Mouse (Mus musculus): ENCODE data around the gene Rab11a. TPM values are rescaled to one million over a fixed set of nuclear protein-coding genes. Genes with fewer than 3 reads are reported as not detected.
A peak's percentile ranks its signal among the peaks of the same experiment; 100 is the strongest.

Gene Rab11a
- polyA plus RNA-seq, 1 experiment = 188 TPM

GRCm38 (mm10) chr9:64702391-64702790 lies 35.2 kb downstream of the Rab11a start:
- Histone ChIP-seq H3K4me1 (ENCODE audit: control insufficient read depth, insufficient read depth, low read length) (peaks cover 48% of the 10 kb centered on the region), H3K36me3 (ENCODE audit: control insufficient read depth, insufficient read depth, low read length) (no peaks in the 10 kb centered on the region; the same call in 1 of the 2 replicates), H3K27ac (ENCODE audit: insufficient read depth, low read depth, low read length) (0 out of 2 replicates have a peak overlapping the region, but pooled peaks have one; percentile 17), H3K4me3 (ENCODE audit: insufficient read depth, low read depth, low read length) (no peak overlapping the region), H3K27me3 (replicated peaks; ENCODE audit: control insufficient read depth, insufficient read depth, low read length) (no peaks in the 10 kb centered on the region)
- DNase-seq = no peak
- TF ChIP-seq POLR2A (IDR thresholded peaks at IDR 0.05; ENCODE audit: low read depth, low read length) (no peak), CTCF (conservative IDR thresholded peaks at IDR 0.05; ENCODE audit: insufficient read depth, insufficient read length, low read depth, low read length) (no peak)

GRCm38 (mm10) chr9:64701651-64702050 lies 35.9 kb downstream of the Rab11a start:
- no peak for DNase-seq

DNA sequence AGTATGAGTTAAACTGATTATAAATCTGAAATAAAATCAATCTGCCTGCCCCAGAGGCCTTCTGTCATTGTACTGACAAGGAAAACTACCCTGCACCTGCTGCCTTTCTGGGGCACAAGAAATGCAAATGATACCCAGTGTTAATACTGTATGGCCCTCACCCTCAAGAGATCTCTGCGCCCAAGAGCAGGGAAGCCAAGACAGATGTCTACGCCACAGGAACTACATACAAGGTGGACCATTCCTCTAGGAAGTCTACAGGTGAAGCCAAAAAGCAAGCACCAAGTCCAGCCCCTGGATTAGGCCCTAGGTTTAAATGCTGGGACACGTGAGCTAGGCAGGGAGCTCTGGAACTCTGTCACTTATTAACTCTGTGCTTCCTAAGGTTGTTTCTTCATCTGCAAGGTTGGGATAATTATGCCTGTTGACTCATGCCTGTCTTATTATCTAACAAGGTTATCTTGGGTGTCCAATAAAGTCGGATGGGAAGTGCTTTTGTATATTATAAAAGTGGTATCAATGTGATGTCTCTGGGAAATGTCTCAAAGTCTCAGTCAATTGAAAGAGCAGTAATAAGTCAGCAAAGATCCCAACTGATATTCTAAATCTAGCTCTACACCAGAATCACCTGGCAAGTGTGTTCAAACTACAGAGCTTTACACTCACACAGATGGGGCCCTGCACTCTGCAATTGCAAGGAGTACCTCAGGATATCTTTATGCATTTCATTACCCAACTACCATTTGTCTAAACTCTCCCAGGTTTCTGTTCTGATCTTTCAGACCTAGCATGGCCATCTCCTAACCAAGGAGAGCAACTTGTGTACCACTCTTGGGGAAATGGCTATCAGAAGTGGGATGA lies 36.9 kb downstream of the Rab11a start:
- DNase-seq = peak; percentile 90
- peak overlapping the region; percentile 73 for H3K27ac ChIP-seq (ENCODE audit: insufficient read depth, low read depth, low read length)
- no peaks in the 10 kb centered on the region for H3K27me3 ChIP-seq (replicated peaks; ENCODE audit: control insufficient read depth, insufficient read depth, low read length)
- peaks cover 48% of the 10 kb centered on the region for H3K4me1 ChIP-seq (ENCODE audit: control insufficient read depth, insufficient read depth, low read length)
- TF ChIP-seq POLR2A (IDR thresholded peaks at IDR 0.05; ENCODE audit: low read depth, low read length) = no peak
- TF ChIP-seq CTCF (conservative IDR thresholded peaks at IDR 0.05; ENCODE audit: insufficient read depth, insufficient read length, low read depth, low read length) = no peak
- H3K36me3 ChIP-seq (ENCODE audit: control insufficient read depth, insufficient read depth, low read length) = no peaks in the 10 kb centered on the region
- WGBS = 32% methylated on average over 4 of the region's 4 CpGs
- no peak overlapping the region for H3K4me3 ChIP-seq (ENCODE audit: insufficient read depth, low read depth, low read length)

More at GRCm38 (mm10) chr9:64701651-64702050, 35.9 kb downstream of the Rab11a start:
- 63% methylated on average over 1 of the region's 1 CpGs for WGBS
- peak overlapping the region; percentile 69 for H3K27ac ChIP-seq (ENCODE audit: insufficient read depth, low read depth, low read length)
- no peak overlapping the region for H3K4me3 ChIP-seq (ENCODE audit: insufficient read depth, low read depth, low read length)
- TF ChIP-seq POLR2A (IDR thresholded peaks at IDR 0.05; ENCODE audit: low read depth, low read length) (no peak), CTCF (conservative IDR thresholded peaks at IDR 0.05; ENCODE audit: insufficient read depth, insufficient read length, low read depth, low read length) (no peak)
- H3K36me3 ChIP-seq (ENCODE audit: control insufficient read depth, insufficient read depth, low read length) = no peaks in the 10 kb centered on the region
- H3K27me3 ChIP-seq (replicated peaks; ENCODE audit: control insufficient read depth, insufficient read depth, low read length) = no peaks in the 10 kb centered on the region
- peaks cover 48% of the 10 kb centered on the region for H3K4me1 ChIP-seq (ENCODE audit: control insufficient read depth, insufficient read depth, low read length)

- WGBS = 97% methylated on average over 1 of the region's 1 CpGs
- no peak overlapping the region for H3K27ac ChIP-seq (ENCODE audit: insufficient read depth, low read depth, low read length)
- no peak for DNase-seq
- no peak overlapping the region for H3K4me3 ChIP-seq (ENCODE audit: insufficient read depth, low read depth, low read length)
- no peaks in the 10 kb centered on the region for H3K27me3 ChIP-seq (replicated peaks; ENCODE audit: control insufficient read depth, insufficient read depth, low read length)
- H3K36me3 ChIP-seq (ENCODE audit: control insufficient read depth, insufficient read depth, low read length) = no peaks in the 10 kb centered on the region
- peaks cover 32% of the 10 kb centered on the region for H3K4me1 ChIP-seq (ENCODE audit: control insufficient read depth, insufficient read depth, low read length)
- no peak for TF ChIP-seq POLR2A (IDR thresholded peaks at IDR 0.05; ENCODE audit: low read depth, low read length)
These were observed 39.0 kb downstream of the Rab11a start for GRCm38 (mm10) chr9:64698586-64698985.

GRCm38 (mm10) chr9:64697677-64698076 lies 39.9 kb downstream of the Rab11a start:
- H3K4me1 ChIP-seq (ENCODE audit: control insufficient read depth, insufficient read depth, low read length) = peaks cover 26% of the 10 kb centered on the region
- H3K27me3 ChIP-seq (replicated peaks; ENCODE audit: control insufficient read depth, insufficient read depth, low read length) = no peaks in the 10 kb centered on the region
- no peaks in the 10 kb centered on the region for H3K36me3 ChIP-seq (ENCODE audit: control insufficient read depth, insufficient read depth, low read length)
- H3K27ac ChIP-seq (ENCODE audit: insufficient read depth, low read depth, low read length) = no peak overlapping the region
- 79% methylated on average over 5 of the region's 5 CpGs for WGBS
- TF ChIP-seq CTCF (conservative IDR thresholded peaks at IDR 0.05; ENCODE audit: insufficient read depth, insufficient read length, low read depth, low read length) = no peak
- TF ChIP-seq POLR2A (IDR thresholded peaks at IDR 0.05; ENCODE audit: low read depth, low read length) = no peak
- no peak overlapping the region for H3K4me3 ChIP-seq (ENCODE audit: insufficient read depth, low read depth, low read length)
- DNase-seq = no peak

GRCm38 (mm10) chr9:64697006-64697405 lies 40.6 kb downstream of the Rab11a start:
- Histone ChIP-seq H3K36me3 (ENCODE audit: control insufficient read depth, insufficient read depth, low read length) (no peaks in the 10 kb centered on the region), H3K4me3 (ENCODE audit: insufficient read depth, low read depth, low read length) (no peak overlapping the region), H3K4me1 (ENCODE audit: control insufficient read depth, insufficient read depth, low read length) (peaks cover 21% of the 10 kb centered on the region), H3K27me3 (replicated peaks; ENCODE audit: control insufficient read depth, insufficient read depth, low read length) (no peaks in the 10 kb centered on the region), H3K27ac (ENCODE audit: insufficient read depth, low read depth, low read length) (no peak overlapping the region)
- TF ChIP-seq POLR2A (IDR thresholded peaks at IDR 0.05; ENCODE audit: low read depth, low read length) = no peak
- no peak for TF ChIP-seq CTCF (conservative IDR thresholded peaks at IDR 0.05; ENCODE audit: insufficient read depth, insufficient read length, low read depth, low read length)
- DNase-seq = no peak
- 95% methylated on average over 1 of the region's 1 CpGs for WGBS

DNA sequence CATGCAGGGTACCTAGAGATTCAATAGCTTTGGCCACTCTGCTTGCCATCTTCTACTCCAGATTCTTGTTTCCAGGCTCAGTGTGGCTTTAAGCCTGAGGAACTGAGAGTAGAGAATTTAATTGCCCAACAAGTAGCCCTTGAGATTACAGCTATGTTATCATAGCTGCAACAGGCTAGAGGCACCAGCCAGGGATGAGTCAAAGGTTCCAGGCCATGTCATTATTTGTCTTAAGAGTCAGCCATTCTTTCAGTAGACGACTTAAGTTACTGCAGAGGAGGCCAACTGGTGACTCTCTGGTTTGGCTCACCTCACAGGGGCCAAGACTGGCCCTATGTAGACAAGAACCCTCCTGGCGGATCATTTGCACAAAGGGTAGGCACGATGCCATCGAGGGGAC lies 41.2 kb downstream of the Rab11a start:
- WGBS = 75% methylated on average over 4 of the region's 4 CpGs
- no peak overlapping the region for H3K4me3 ChIP-seq (ENCODE audit: insufficient read depth, low read depth, low read length)
- H3K27me3 ChIP-seq (replicated peaks; ENCODE audit: control insufficient read depth, insufficient read depth, low read length) = no peaks in the 10 kb centered on the region
- no peak for TF ChIP-seq CTCF (conservative IDR thresholded peaks at IDR 0.05; ENCODE audit: insufficient read depth, insufficient read length, low read depth, low read length)
- TF ChIP-seq POLR2A (IDR thresholded peaks at IDR 0.05; ENCODE audit: low read depth, low read length) = no peak
- peaks cover 16% of the 10 kb centered on the region for H3K4me1 ChIP-seq (ENCODE audit: control insufficient read depth, insufficient read depth, low read length)
- H3K27ac ChIP-seq (ENCODE audit: insufficient read depth, low read depth, low read length) = no peak overlapping the region
- no peaks in the 10 kb centered on the region for H3K36me3 ChIP-seq (ENCODE audit: control insufficient read depth, insufficient read depth, low read length)
- no peak for DNase-seq
